Mouse (Mus musculus) lung, postnatal 0 days (tissue): ENCODE measurements around the gene Cdhr3.

Source experiments
- CTCF ChIP-seq: IDR thresholded peaks from 2 replicates; pipeline ENCODE4 v1.5.1; 2016; ENCODE audit warnings: antibody characterized with exemption, mild to moderate bottlenecking
- EP300 ChIP-seq: IDR thresholded peaks from 2 replicates; pipeline ENCODE4 v1.6.1; 2016; ENCODE audit warnings: antibody characterized with exemption, mild to moderate bottlenecking, control low read depth

DNA sequence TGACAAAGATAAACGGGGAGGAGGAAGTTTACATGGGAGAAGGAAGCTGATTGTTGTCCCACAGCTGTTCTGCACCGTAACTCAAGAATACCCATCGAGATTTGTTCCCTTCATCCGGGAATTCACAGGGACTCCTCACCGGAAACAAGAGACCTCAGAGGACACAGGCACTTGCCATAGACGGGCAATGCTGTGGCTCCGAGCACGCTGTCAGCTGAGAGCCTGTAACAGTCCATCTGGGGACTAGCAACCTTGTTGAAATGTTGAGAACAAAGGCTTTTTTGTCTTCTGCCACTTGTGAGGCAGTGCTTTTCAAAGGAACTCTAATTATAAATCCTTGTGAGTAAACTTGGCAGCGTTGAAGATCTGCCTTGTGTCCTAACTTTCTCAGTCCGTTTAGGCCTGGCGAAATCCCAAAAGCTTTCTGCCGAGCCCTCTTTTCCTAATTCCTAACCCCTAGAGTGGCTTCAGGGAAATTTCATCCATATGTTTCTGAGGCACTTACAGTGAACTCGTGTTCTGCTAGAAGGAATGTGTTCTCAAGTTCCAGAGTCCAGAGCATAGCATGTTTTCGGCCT, 18.3 kb upstream of the Cdhr3 start:
- TF ChIP-seq CTCF (no peak), EP300 (peak; percentile 71)
